In genomic region chr6:77980137-77981052, GRCm38 (mm10) we compare ENCODE assay signal across 8 mouse cellular contexts. TPM values are rescaled to one million over a fixed set of nuclear protein-coding genes. Genes with fewer than 3 reads are reported as not detected.
A peak's percentile ranks its signal among the peaks of the same experiment; 100 is the strongest.
DNase-seq lines count a peak whose midpoint lies in the region; ATAC-seq lines count a peak whose summit lies in the region.

No protein-coding gene starts in this region.

- DNase-seq in layer of hippocampus, adult 9-11 months: peak; percentile 7
- DNase-seq in layer of hippocampus, adult 9-10 months (ENCODE audit: low spot score): no peak
- peak; percentile 34 for DNase-seq in embryo, embryonic 11.5 days (ENCODE audit: low read depth, low spot score)
- no peak for DNase-seq in cerebellum, postnatal 4 days (ENCODE audit: low spot score in 2 of 2)
- DNase-seq in urinary bladder, postnatal 14 days (ENCODE audit: low spot score): no peak
- DNase-seq in gastrocnemius, postnatal 25 days: no peak

- H3K36me3 ChIP-seq in hindbrain, embryonic 15.5 days: no peaks in the 10 kb centered on the region
- no peaks in the 10 kb centered on the region for H3K36me3 ChIP-seq in neural tube, embryonic 14.5 days (ENCODE audit: control insufficient read depth, insufficient read depth, low read length)

- peak overlapping the region; percentile 54 for H3K4me3 ChIP-seq in hindbrain, embryonic 15.5 days
- peak overlapping the region; percentile 66 for H3K4me3 ChIP-seq in neural tube, embryonic 14.5 days (ENCODE audit: low read depth, low read length)

- 6% methylated on average over 15 of the region's 15 CpGs for WGBS in hindbrain, embryonic 15.5 days
- 6% methylated on average over 15 of the region's 15 CpGs for WGBS in neural tube, embryonic 14.5 days

- no peaks in the 10 kb centered on the region for H3K27me3 ChIP-seq in hindbrain, embryonic 15.5 days
- no peaks in the 10 kb centered on the region for H3K27me3 ChIP-seq in neural tube, embryonic 14.5 days (ENCODE audit: control insufficient read depth, insufficient read depth, low read length)

- peaks cover 33% of the 10 kb centered on the region for H3K4me1 ChIP-seq in hindbrain, embryonic 15.5 days (replicated peaks)
- peaks cover 9% of the 10 kb centered on the region for H3K4me1 ChIP-seq in neural tube, embryonic 14.5 days (ENCODE audit: control insufficient read depth, insufficient read depth, low read length)

- no peak for ATAC-seq in hindbrain, embryonic 15.5 days (ENCODE audit: low FRiP score, low read depth)
- ATAC-seq in neural tube, embryonic 14.5 days (ENCODE audit: low read depth): peak; percentile 2

- peak overlapping the region; percentile 81 for H3K9ac ChIP-seq in hindbrain, embryonic 15.5 days
- H3K9ac ChIP-seq in neural tube, embryonic 14.5 days (replicated peaks; ENCODE audit: low read depth, low read length): peak overlapping the region; percentile 77; the same call in 1 of the 2 replicates

- peak overlapping the region; percentile 61 for H3K4me2 ChIP-seq in hindbrain, embryonic 15.5 days
- H3K4me2 ChIP-seq in neural tube, embryonic 14.5 days (ENCODE audit: low read depth, low read length): peak overlapping the region; percentile 53

- H3K9me3 ChIP-seq in hindbrain, embryonic 15.5 days: no peaks in the 10 kb centered on the region
- no peaks in the 10 kb centered on the region for H3K9me3 ChIP-seq in neural tube, embryonic 14.5 days (ENCODE audit: control insufficient read depth, low read length)

- peak overlapping the region; percentile 95 for H3K27ac ChIP-seq in hindbrain, embryonic 15.5 days (replicated peaks)
- peak overlapping the region; percentile 94; the same call in 1 of the 2 replicates for H3K27ac ChIP-seq in neural tube, embryonic 14.5 days (ENCODE audit: low read depth, low read length)

RNA-seq across cellular contexts. Expression of gene Ctnna2, which starts 0.9 kb away (rescaled TPM):
- polyA plus RNA-seq in hindbrain, embryonic 15.5 days (2015; fragmentation: Nextera tagmentation; extraction: Ambion mirVana): 121 and 125 TPM in 2 replicates
- 108 and 150 TPM in 2 replicates for polyA plus RNA-seq in neural tube, embryonic 14.5 days (2014; fragmentation: Nextera tagmentation; extraction: Ambion mirVana)
- total RNA-seq in gastrocnemius, postnatal 25 days (2021): not detected

Comparison
In these comparisons a context has a peak if more than half of its experiments do, and no peak if none do; other contexts are left out.
1. DNase-seq: peak in layer of hippocampus, adult 9-11 months (single experiment) and embryo, embryonic 11.5 days (single experiment); none in layer of hippocampus, adult 9-10 months (single experiment), cerebellum, postnatal 4 days (0 of 2), urinary bladder, postnatal 14 days (single experiment) and gastrocnemius, postnatal 25 days (single experiment).